Mouse (Mus musculus) myocyte (in vitro differentiated cells): ENCODE measurements around the gene Sppl2c.

Source experiments
- E2F4 ChIP-seq: IDR thresholded peaks from one replicate; pipeline ENCODE4 v1.6.1; 2011; ENCODE audit warnings: mild to moderate bottlenecking, control low read depth, moderate library complexity; ENCODE audit not compliant: insufficient read depth
- MAX ChIP-seq: IDR thresholded peaks from one replicate; pipeline ENCODE4 v1.6.1; 2011; ENCODE audit warnings: low read depth, mild to moderate bottlenecking, control low read depth
- MYOD1 ChIP-seq, 3 experiments: IDR thresholded peaks; one replicate each; pipeline ENCODE4 v1.6.1; 2011; ENCODE audit warnings: control low read depth in 2 of 3, low read depth in 2 of 3, mild to moderate bottlenecking in 2 of 3, moderate library complexity in 1 of 3; ENCODE audit not compliant: insufficient read length in 2 of 3, control insufficient read depth in 1 of 3
- POLR2A ChIP-seq: IDR thresholded peaks from one replicate; pipeline ENCODE4 v1.6.1; 2011; ENCODE audit warnings: low read depth, mild to moderate bottlenecking, control low read depth, moderate library complexity; ENCODE audit not compliant: insufficient read length
- USF1 ChIP-seq: IDR thresholded peaks from one replicate; pipeline ENCODE4 v1.6.1; 2011; ENCODE audit warnings: low read depth, mild to moderate bottlenecking, control low read depth, moderate library complexity

- TF ChIP-seq MAX: no peak
- no peak for TF ChIP-seq POLR2A
- TF ChIP-seq USF1: no peak
- TF ChIP-seq MYOD1 (IDR thresholded peaks at IDR 0.05; ENCODE audit: control insufficient read depth in 1 of 3, insufficient read length in 2 of 3, low read depth in 2 of 3): no peak
- TF ChIP-seq E2F4: no peak
Observed at GRCm38 (mm10) chr11:104211251-104211650, 25.1 kb downstream of the Sppl2c start.
